Mouse (Mus musculus): ENCODE data around the gene 6430571L13Rik. TPM values are rescaled to one million over a fixed set of nuclear protein-coding genes. Genes with fewer than 3 reads are reported as not detected.

The 6430571L13Rik gene
- polyA plus RNA-seq, 1 experiment, result not detected

- H3K27ac ChIP-seq (ENCODE audit: insufficient read depth, low read depth, low read length), result no peak within 1 kb of the TSS
- TF ChIP-seq CTCF (IDR thresholded peaks at IDR 0.05; ENCODE audit: insufficient read depth, low read depth, low read length), result no peak
- TF ChIP-seq POLR2A (IDR thresholded peaks at IDR 0.05; ENCODE audit: insufficient read depth, low read depth, low read length), result no peak
- WGBS, result under 1% methylated on average over 53 of the region's 54 CpGs
Measured at GRCm38 (mm10) chr9:107399491-107399971, 59.1 kb downstream of the 6430571L13Rik start, which contains the start of gene Cacna2d2. TSS of gene Cacna2d2 (plus strand) at chr9:107399612.

GRCm38 (mm10) chr9:107400060-107400511 is 59.7 kb downstream of the 6430571L13Rik start:
- WGBS, result 2% methylated on average over 45 of the region's 45 CpGs
- Histone ChIP-seq H3K4me1 (ENCODE audit: control insufficient read depth, insufficient read depth, low read length) (peaks cover 16% of the 10 kb centered on the region), H3K4me3 (ENCODE audit: insufficient read depth, low read depth, low read length) (peak overlapping the region; percentile 53), H3K27ac (ENCODE audit: insufficient read depth, low read depth, low read length) (no peak overlapping the region)
- TF ChIP-seq POLR2A (IDR thresholded peaks at IDR 0.05; ENCODE audit: insufficient read depth, low read depth, low read length) (no peak), CTCF (IDR thresholded peaks at IDR 0.05; ENCODE audit: insufficient read depth, low read depth, low read length) (no peak)

More at GRCm38 (mm10) chr9:107399491-107399971, 59.1 kb downstream of the 6430571L13Rik start, which contains the start of gene Cacna2d2:
- Histone ChIP-seq H3K4me3 (ENCODE audit: insufficient read depth, low read depth, low read length) (peak within 1 kb of the TSS; percentile 53), H3K4me1 (ENCODE audit: control insufficient read depth, insufficient read depth, low read length) (peaks cover 16% of the 10 kb centered on the region)

GRCm38 (mm10) chr9:107400666-107401285 is 60.4 kb downstream of the 6430571L13Rik start:
- H3K4me3 ChIP-seq (ENCODE audit: insufficient read depth, low read depth, low read length), result peak overlapping the region; percentile 53
- TF ChIP-seq CTCF (IDR thresholded peaks at IDR 0.05; ENCODE audit: insufficient read depth, low read depth, low read length) (no peak), POLR2A (IDR thresholded peaks at IDR 0.05; ENCODE audit: insufficient read depth, low read depth, low read length) (no peak)
- WGBS, result 32% methylated on average over 13 of the region's 13 CpGs
- H3K4me1 ChIP-seq (ENCODE audit: control insufficient read depth, insufficient read depth, low read length), result peaks cover 16% of the 10 kb centered on the region
- no peak overlapping the region for H3K27ac ChIP-seq (ENCODE audit: insufficient read depth, low read depth, low read length)

Other genes with a start within 250 kb of the 6430571L13Rik start
- 452 TPM in 1 of 2 replicates, not detected in the other for gene Dock3, start 108.7 kb upstream of the 6430571L13Rik start, polyA plus RNA-seq (2012; ENCODE audit: insufficient read depth, insufficient read length, low replicate concordance, missing spikeins)
- not detected in 2 replicates for gene Mapkapk3, start 50.7 kb upstream of the 6430571L13Rik start, polyA plus RNA-seq (2012; ENCODE audit: insufficient read depth, insufficient read length, low replicate concordance, missing spikeins)
- gene Cish, start 44.6 kb upstream of the 6430571L13Rik start, polyA plus RNA-seq (2012; ENCODE audit: insufficient read depth, insufficient read length, low replicate concordance, missing spikeins), result not detected in 2 replicates
- gene Hemk1, start 2.3 kb upstream of the 6430571L13Rik start, polyA plus RNA-seq (2012; ENCODE audit: insufficient read depth, insufficient read length, low replicate concordance, missing spikeins), result not detected in 2 replicates
- gene Cacna2d2, start 59.0 kb downstream of the 6430571L13Rik start, polyA plus RNA-seq (2012; ENCODE audit: insufficient read depth, insufficient read length, low replicate concordance, missing spikeins), result not detected in 2 replicates
- gene Tmem115, start 193.3 kb downstream of the 6430571L13Rik start, polyA plus RNA-seq (2012; ENCODE audit: insufficient read depth, insufficient read length, low replicate concordance, missing spikeins), result not detected in 2 replicates
- gene Cyb561d2, start 201.6 kb downstream of the 6430571L13Rik start, polyA plus RNA-seq (2012; ENCODE audit: insufficient read depth, insufficient read length, low replicate concordance, missing spikeins), result not detected in 2 replicates
- gene Nprl2, start 201.6 kb downstream of the 6430571L13Rik start, polyA plus RNA-seq (2012; ENCODE audit: insufficient read depth, insufficient read length, low replicate concordance, missing spikeins), result not detected in 2 replicates
- gene Zmynd10, start 206.7 kb downstream of the 6430571L13Rik start, polyA plus RNA-seq (2012; ENCODE audit: insufficient read depth, insufficient read length, low replicate concordance, missing spikeins), result not detected in 2 replicates
- gene Rassf1, start 211.0 kb downstream of the 6430571L13Rik start, polyA plus RNA-seq (2012; ENCODE audit: insufficient read depth, insufficient read length, low replicate concordance, missing spikeins), result not detected in 2 replicates
- gene Tusc2, start 222.7 kb downstream of the 6430571L13Rik start, polyA plus RNA-seq (2012; ENCODE audit: insufficient read depth, insufficient read length, low replicate concordance, missing spikeins), result not detected in 2 replicates
- gene Hyal2, start 227.3 kb downstream of the 6430571L13Rik start, polyA plus RNA-seq (2012; ENCODE audit: insufficient read depth, insufficient read length, low replicate concordance, missing spikeins), result not detected in 2 replicates
- not detected in 2 replicates for gene Hyal1, start 236.3 kb downstream of the 6430571L13Rik start, polyA plus RNA-seq (2012; ENCODE audit: insufficient read depth, insufficient read length, low replicate concordance, missing spikeins)
- not detected in 2 replicates for gene Naa80, start 238.3 kb downstream of the 6430571L13Rik start, polyA plus RNA-seq (2012; ENCODE audit: insufficient read depth, insufficient read length, low replicate concordance, missing spikeins)
- not detected in 2 replicates for gene Hyal3, start 240.2 kb downstream of the 6430571L13Rik start, polyA plus RNA-seq (2012; ENCODE audit: insufficient read depth, insufficient read length, low replicate concordance, missing spikeins)
- not detected in 2 replicates for gene Ifrd2, start 247.0 kb downstream of the 6430571L13Rik start, polyA plus RNA-seq (2012; ENCODE audit: insufficient read depth, insufficient read length, low replicate concordance, missing spikeins)